Mouse (Mus musculus) c-Kit-positive CD71-positive TER-119-negative erythroid progenitor cells, embryonic 14.5 days (primary cell): ENCODE measurements at regions not wholly inside any gene's neighbourhood (a gene's known extent, or its start where the extent isn't known, plus 50 kb on each side); places are given as distances from the start of the nearest gene placed in this dataset.
"Not testable (repeated sequence)": the region's sequence is repeated elsewhere in the genome, so short reads cannot be mapped to it uniquely, and the experiment has no call there.

Source experiments
- DNase-seq: peaks from one replicate; pipeline ENCODE4 v3.0.0-alpha.2; 2013; ENCODE audit warnings: low read depth

GRCm38 (mm10) chr17:82922986-82923385, 292.1 kb upstream of the Pkdcc start:
- not testable (repeated sequence) for DNase-seq

DNA sequence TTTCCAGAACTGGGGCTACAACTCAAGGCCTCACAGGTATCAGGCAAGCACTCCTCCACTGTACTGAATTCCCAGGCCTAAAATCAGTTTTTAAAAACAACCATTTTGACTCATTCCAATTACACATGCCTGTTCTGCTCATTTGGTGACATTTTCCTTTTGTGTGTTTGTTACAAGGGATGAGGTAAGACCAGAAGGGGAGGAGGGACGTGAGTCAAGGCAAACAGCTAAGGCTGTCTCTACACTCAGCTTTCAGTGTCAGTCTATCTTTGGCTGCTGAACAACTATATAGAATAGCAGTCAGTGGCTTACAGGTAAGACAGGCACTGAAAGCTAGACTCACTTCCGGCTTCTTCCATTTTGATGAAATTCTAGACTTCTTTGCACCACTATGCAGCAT, 289.3 kb upstream of the Pkdcc start:
- DNase-seq: no peak

DNA sequence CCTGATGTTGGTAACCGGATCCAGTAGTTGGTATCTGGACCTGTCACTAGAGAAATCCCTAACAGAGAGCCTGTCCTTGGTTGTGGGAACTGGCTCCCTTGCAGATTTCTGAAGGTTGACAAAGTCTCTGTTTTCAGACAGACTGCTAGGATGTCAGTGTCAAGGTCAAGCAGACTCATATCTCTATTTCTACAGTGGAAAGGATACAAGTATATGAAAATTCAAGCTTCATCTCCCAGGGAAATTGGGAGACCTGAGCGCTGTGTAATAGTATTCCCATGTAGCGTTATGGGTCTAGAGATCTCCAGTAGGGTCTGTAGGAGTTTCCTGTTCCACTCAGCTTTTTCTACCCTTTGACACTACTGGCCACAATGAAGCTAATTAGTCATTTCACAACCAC, 287.4 kb upstream of the Pkdcc start:
- no peak for DNase-seq

DNA sequence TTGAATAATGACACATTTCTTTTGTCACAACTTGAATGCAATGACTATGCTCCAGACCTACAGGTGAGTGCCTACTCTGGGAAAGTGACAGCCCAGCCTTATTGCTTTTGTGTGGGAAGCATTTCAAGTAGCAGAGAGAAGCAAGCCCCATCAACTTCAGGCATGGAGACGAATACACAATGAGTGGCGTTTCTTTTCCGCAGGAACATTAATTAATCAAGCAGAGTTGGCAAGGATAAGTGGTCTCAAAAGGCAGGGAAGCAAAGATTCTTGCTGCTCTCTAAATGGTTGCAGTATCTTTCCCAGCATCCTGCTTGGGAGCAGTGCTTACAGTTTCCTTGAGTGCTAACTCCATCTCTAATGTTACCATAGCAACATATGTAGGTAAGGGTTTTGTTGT, 285.6 kb upstream of the Pkdcc start:
- no peak for DNase-seq

- DNase-seq: no peak
Observed at GRCm38 (mm10) chr17:82930738-82931137, 284.4 kb upstream of the Pkdcc start.

- no peak for DNase-seq
Observed at GRCm38 (mm10) chr17:82931476-82931875, 283.6 kb upstream of the Pkdcc start.

DNA sequence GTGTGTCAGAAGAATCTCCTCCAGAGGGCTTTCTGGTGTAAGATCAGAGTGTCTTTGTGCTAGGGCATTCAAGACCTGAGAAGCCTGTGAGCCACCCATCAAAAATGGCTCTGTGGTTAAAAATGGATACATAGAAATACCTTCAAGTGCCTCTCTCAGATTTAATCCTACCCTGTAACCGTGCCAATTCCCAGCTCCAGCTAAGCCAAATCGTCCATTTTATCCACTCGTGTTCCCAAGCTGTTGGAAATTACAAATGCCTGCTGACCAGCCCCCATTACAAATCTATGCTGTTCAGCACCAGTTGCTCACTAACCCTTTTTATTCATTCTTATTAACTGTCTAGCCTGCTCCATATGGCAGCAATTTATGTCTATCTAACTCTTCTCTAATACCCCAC, 278.3 kb upstream of the Pkdcc start:
- no peak for DNase-seq

GRCm38 (mm10) chr17:82946083-82946482, 269.0 kb upstream of the Pkdcc start:
- no peak for DNase-seq

DNA sequence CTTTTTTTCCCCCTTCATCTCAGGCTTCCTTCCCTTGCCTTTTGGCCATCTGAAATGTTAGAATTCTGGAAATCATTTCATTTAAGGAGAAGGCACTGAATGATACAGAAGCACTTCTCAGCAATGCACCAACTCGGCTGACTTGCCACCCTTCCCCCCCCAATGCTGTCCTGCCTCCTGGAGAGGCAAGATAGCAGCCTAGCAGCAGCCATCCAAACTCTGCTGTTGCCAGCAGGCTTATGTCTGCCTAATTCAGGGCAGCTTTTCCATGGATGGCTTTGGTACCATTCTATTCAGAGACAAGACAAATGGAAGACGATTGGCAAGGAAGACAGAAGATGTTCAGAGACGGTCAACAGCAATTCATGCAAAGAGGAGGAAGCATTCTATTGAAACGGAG, 265.3 kb upstream of the Pkdcc start:
- DNase-seq: no peak

DNA sequence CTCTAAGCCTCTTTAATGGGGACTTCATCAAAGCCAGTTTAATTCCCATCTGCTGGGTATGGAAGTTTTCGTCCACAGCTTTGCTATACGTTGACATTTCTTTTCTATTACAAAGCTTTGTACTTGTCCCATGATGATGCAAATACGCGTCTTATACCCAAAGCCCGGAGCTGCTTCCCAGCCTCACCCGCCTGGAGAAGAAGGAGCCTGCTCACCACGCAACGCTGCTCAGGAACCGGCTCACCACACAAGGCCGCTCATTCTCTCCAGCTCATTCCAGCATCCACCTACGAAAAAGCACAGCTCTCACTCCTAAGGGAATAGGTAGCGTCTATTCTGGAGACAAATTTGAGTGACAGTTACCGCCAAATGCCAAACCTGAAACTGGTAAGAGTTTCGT, 264.8 kb upstream of the Pkdcc start:
- DNase-seq: no peak

DNA sequence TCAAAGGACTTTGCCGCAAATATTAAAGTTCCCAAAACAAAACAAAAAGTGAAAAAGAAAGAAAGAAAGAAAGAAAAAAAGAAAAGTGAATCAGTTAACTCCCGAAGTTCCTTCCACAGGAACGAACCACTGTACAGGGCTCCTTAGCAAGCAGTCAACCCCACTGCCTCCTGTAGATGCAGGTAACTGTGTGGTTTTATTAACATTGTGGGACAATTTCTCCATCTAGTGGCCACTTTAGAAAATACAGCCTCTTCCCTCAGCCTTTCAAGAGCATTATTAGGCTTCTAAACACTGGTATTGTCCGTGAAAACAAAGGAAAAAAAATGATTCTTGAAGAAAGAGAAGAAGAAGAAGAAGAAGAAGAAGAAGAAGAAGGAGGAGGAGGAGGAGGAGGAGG, 257.7 kb upstream of the Pkdcc start:
- DNase-seq: peak; percentile 6

DNA sequence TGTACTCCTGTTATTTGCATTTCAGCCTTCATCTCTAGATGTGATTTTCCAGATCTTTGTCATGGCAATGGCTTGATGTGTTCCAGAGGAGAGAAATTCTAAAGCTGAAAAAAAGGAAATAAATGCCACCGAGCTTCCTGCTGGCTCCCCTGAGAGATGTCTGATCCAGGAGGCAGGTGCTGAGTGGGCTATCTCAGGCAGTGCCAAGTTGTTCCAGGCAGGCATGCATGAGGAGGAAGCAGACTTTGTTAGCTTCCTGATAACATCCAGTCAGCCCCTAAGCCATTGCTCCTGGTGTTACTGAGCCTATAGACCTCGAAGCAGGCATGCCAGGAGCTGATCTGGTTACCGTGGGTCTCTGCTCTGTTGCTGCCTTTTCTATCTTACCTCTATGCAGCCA, 251.7 kb upstream of the Pkdcc start:
- DNase-seq: no peak

DNA sequence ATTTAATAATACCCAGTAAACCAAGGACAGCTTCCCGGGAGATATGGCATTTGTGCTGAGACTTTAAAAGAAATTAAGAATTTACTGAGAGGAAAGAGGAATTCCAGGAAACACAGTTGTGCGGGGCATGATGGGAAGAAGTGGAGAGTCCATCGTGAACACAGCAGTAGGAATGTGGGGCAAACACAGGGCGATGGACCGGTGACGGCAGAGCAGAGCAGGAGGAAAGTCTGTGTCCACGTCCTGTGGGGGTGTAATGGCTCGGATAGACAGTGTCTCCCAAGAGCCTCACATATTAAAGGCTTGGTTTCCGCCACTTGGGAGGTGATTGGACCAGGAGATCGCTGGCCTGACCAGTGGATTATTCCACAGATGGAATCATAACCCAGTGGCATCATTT, 215.4 kb upstream of the Pkdcc start:
- no peak for DNase-seq

DNA sequence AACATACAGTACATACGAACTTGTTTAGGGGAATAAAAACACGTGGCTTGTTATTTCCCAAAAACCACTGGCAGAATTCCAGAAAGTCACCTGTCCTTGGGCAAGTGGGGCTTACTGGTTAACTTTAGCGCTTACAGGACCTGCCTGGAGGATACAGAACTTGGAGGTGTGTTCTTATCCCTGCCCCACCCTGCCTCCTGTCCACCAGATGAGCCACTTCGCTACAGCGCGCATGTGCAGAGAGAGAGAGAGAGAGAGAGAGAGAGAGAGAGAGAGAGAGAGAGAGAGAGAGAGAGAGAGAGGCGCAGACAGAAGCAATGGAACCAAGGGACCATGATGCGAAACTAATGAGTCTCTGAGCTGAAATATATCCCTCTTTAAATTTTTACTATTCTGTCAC, 214.7 kb upstream of the Pkdcc start:
- DNase-seq: no peak

DNA sequence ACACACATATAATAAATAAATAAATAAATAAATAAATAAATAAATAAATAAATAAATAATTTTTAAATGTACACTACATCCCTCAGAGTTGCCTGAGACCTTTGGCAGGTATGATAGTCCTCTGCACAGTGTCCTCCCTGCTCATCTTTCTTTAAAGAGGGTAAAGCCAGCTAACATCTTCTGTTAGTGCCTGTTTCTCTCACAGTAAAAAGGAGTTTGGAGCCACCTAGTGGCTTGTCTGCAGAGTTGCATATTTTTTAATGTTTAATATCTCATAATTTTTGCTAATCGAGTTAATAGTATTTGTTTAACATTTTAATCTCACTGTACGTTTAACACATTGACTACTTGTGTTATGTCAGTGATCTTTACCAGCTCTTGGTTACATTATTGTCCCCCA, 213.5 kb upstream of the Pkdcc start:
- DNase-seq: no peak

GRCm38 (mm10) chr17:83010845-83011244, 204.2 kb upstream of the Pkdcc start:
- peak; percentile 7 for DNase-seq

GRCm38 (mm10) chr17:83015656-83016055, 199.4 kb upstream of the Pkdcc start:
- DNase-seq: no peak

- no peak for DNase-seq
Observed at GRCm38 (mm10) chr17:83016936-83017335, 198.2 kb upstream of the Pkdcc start.

DNA sequence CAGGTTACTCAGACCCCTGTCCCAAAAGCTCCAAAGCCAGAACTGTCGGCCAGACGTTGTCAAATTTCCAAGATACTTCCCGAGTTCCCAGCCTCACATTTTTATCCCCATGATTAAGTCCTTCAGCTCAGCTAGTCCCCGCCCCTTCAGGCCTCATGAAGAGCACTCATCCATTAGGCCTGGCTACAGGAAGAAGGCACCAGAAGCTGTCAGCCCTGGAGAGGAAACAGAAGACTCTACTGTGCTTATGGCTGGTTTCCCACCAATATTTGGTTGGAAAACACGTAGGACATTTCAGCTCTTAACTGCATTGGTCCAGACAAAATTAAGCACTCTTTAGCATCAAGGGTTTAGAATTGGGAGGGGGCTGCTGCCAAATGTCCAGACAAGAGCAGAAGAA, 195.8 kb upstream of the Pkdcc start:
- no peak for DNase-seq

DNA sequence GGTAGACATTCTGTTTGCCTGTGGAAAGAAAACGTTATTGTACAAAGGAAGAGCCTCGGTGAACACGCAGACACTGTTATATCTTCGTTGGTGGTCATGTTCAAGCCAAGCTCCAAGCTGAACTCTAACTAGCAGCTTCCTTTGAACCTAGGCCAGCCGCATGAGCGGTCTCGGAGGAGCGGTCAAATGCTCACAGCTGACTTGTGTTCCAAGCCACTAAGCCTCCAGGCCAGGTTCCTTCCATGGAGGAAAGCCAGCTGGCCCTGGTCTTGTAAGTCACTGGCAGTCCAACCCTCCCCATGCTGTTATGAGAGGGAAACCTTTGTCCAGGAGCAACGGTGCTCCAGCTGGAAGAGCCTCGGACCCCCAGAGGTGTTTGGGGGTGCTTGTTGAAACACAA, 194.5 kb upstream of the Pkdcc start:
- DNase-seq: no peak

DNA sequence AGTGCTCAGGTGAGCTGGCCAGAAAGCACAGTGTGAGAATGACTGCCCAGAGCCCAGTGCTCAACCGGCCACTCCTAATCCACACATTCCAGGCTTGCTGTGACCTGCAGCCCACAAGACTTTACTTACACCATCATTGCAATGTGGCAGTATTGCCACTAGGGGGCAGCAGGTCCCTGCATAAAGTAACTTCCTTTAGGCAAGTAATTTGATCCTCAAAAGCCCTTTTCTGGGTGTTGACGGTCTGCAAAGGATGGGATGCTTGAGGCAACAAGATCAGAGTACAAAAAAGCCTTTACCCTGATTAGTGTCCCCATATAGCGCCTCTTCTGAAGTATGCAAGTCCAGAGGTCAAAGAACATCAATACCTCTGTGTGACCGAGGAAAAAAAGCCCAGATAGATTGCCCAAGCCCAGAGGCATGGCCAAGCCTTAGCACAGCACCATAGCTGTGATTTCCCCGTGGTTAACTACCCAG, 189.7 kb upstream of the Pkdcc start:
- peak; percentile 40 for DNase-seq

DNA sequence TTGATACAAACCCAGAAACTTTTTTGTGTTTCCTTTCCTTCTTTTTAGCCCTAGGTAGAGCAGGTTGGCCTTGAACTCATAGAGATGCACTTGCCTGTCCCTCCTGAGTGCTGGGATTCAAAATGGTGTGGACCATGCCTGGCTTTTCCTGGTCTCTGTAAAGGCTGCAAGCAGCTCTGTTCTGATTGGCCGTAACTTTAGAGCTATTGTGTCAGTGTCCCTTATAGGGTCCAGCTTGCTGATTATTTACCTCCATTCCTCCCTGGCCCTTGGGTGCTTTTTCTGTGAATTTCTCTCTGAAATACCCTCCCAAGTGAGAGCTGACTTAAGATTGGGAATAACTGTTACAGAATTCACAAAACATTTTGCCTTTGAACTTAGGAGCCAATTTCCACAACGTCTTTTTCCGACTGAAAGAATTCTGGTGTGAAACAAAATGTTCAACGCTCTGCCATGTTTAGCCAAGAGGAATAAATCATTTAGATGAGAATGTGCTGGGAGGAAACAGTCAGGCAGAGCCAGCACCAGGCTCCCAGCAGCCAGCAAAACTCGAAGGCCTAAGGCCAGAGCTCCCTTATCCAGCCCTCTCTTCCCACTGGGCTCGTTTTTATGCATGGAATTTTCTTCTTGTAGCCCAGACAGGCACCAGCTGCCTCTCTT, 180.0 kb upstream of the Pkdcc start:
- no peak for DNase-seq

DNA sequence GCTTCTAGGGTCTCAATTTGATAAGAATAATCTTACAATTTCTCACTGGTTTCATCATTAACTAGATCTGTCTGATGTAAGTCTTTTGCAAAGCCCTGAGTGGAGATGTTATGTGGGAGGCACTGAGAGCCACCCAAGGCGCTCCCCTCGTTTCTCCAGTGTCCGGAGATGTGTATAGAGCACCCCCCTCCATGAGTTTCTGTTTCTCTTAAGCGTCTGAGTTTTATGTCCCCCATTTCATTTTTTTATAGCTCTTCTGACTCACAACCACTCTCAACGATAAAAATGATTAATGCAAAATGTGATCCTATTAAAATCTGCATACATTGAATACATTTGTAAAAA, 179.5 kb upstream of the Pkdcc start:
- no peak for DNase-seq

DNA sequence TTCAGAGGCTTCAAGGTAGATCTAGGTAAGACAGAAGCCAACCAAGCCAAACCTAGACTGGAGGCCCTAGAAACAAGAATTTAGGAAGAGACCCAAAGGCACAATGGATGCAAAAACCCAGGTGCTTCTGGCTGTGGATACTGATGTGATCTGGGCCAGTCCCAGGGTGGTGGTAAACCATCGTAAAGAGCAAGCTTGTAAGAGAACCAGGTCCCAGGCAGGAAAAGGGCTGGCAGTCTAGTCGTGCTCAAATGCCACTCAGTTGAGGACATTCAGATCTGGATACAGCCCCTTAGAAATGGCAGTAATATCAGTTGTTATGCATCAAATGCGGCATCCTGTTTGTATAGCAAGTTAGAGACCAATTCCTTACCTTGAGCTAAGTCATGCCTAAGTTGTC, 175.5 kb upstream of the Pkdcc start:
- DNase-seq: no peak

GRCm38 (mm10) chr17:83044515-83044914, 170.6 kb upstream of the Pkdcc start:
- DNase-seq: no peak
